Mouse (Mus musculus) testis, postnatal 14 days (tissue): ENCODE measurements around the gene Lhfp.
"Not testable (repeated sequence)": the region's sequence is repeated elsewhere in the genome, so short reads cannot be mapped to it uniquely, and the experiment has no call there.

ENCODE experiments used
- DNase-seq: peaks from one replicate; pipeline ENCODE4 v3.0.0; 2021; ENCODE audit warnings: low spot score

Lhfp gene

GRCm38 (mm10) chr3:53100210-53100609, 58.9 kb downstream of the Lhfp start:
- no peak for DNase-seq

GRCm38 (mm10) chr3:53100803-53101202, 59.5 kb downstream of the Lhfp start:
- no peak for DNase-seq

DNA sequence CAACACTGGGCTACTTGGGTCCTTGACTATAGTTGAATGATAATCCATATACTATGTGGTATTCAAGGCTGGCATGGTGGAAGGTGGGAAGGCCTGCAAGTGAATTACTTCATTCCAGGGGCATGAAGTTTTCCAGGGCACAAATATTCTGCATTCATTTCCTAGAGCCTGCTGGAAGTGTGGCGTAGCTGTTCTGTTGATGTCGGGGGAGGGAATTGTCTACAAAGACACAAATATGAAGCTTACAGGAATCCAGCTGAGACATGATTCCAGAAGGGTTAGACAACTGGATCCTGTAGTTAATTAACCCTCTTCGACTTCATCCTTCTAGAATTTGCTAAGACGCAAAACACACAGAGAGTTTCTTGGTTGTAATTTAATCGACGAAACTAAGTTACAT, 60.4 kb downstream of the Lhfp start:
- no peak for DNase-seq

DNA sequence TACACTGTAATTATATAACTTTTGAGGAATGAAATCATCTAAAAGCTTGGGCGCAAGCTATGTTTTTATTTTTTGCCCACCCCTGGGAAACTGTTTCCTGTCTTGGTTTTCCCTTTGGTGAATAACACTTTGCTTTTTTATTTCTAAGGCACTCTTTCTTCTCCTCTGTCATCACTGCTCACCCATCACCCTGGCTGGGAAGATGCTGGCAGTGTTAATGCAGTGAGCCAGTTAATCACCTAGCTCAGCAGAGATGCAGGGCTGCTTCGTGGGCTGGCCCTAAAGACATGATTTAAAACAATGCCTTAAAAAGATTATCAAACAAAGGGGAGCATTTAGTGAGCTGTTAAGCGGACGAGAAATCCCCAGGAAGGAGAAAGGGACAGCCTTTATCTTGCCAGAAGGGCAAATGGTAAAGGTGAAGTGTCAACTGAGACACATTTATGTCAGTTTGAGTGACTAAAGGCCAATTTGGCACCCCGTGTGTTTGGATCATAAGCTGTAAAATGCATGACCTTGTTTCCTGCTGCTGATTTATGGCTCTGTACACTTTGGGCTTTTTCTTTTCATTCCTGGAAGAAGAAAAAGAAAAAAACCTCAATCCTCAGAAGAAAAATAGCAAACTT, 60.9 kb downstream of the Lhfp start:
- DNase-seq, result no peak

DNA sequence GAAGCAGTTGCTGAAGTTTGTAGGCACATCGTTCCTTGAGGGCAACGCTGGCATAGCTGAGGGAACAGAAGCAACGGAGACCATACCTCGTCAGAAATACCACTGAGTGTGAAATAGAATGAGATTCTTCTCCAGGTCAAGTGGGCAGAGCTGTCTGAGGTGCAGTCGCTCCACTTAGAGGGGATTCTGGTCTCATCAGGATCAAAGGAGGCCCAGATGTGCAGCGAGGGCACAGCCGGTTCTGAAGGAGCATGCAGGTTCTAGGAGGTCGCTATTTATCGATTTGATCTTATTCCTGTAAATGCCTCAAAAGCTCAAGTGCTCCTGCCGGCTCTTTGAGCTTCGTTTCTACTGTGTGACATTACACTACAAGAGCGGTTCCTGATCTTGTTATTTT, 61.4 kb downstream of the Lhfp start:
- no peak for DNase-seq

DNA sequence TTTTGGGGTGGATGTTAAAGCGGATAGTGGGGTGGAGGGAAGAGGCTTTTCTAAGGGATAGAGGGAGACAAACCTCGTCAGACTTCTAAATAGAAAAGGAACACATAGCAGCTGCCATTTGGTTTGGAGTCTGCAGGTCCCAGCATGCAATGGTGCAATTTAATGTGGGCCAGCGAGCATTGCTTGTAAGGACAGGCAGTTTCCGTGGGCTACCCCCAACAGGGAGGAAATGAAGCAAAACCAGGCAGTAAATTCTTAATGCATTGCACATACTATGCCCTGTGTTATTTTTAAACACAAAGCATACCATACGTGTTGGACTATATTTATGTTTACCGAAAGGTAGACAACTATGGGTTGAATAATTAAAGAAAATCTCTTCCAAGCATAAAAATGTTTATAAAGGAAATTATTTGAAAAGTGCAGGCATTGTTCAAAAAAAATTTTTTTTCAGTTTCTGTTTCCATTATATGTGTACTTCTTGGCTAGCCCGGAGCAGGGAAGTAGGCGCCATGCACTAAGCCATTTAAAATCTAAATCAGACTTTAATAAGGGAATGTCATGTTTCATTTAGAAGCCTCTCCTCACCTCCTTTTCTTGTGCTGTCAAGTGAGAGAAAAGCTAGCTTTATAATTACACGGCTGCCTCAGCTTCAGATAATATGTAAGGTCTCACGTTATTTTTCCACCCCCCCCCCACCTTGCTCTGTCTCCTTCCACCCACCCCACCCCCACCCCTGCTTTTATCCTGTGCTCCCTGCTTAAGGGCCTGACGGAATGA, 67.5 kb downstream of the Lhfp start:
- DNase-seq, result no peak

DNA sequence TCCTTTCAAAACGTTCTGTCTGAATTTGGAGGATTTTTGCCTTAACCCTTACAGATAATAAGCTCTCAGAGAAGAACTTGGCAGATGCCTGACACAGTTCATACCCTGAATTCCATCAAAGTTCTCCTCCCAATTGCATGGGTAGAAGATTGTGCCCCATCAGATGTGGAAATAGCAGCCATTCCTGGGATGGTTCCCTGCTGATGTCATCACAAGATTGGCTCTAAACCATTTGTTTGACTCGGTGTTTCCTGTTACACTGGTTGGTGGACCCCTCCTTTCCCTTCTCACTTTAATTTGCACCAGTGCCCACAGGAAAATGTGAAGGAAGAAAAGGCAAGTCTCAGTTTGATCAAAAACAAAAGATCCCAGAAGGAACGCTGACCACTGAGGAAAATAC, 68.6 kb downstream of the Lhfp start:
- DNase-seq, result no peak

DNA sequence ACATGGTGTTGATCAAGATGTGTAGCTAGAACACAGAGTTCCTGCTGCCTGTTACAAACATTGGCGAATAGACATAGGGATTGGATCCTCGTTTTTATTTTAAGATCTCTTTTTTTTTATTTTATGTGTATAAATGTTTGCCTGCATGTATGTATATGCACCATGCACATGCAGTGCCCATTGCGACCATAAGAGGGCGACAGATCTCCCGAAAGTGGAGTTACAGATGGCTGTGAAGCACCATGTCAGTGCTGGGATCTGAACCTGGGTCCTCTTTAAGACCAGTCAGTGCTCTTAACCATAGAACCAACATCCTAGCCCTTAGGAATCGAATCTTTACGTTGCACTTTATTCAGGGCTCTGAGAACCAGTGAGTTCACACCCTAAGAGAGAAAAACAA, 70.7 kb downstream of the Lhfp start:
- DNase-seq, result no peak

DNA sequence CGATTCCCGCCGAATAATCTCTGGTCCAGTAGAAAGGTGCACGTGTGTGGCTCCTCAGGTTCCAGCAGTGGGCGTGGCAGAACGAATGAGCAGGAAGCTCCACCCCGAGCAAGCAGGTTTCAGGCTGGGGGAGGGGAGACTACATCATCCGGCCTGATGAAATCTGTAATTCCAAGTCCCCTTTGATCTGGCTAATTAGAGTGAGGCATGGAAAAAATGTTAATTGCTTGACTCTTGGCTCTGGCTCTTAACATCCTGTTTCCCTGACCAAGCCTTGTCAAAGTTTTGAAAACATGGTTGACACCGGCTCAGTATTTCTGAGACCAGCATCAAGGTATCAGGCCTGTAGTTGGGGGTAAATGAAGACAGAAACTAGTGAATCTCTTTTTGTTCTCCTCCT, 77.4 kb downstream of the Lhfp start:
- DNase-seq, result not testable (repeated sequence)

- DNase-seq, result no peak
Measured at GRCm38 (mm10) chr3:53119978-53120377, 78.7 kb downstream of the Lhfp start.

DNA sequence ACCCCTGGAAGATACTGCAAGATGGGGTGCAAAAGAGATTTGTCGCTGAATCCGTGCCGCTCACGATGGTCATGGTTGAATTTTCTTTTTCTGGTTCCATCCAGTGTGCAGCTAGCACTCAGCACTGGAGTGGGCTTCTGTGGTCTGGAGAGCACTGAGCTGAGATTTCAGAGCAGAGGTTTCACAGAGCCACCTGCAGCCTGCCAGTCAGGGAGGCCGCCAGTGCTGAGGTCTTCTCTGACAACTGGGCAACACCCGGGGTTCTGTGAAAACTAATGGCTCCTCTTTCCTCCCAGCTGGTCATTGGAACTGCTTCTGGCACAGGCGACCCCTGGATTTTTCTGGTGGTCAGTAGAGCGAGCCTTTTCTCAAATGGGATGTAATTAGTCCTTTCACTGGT, 84.2 kb downstream of the Lhfp start:
- DNase-seq, result no peak

DNA sequence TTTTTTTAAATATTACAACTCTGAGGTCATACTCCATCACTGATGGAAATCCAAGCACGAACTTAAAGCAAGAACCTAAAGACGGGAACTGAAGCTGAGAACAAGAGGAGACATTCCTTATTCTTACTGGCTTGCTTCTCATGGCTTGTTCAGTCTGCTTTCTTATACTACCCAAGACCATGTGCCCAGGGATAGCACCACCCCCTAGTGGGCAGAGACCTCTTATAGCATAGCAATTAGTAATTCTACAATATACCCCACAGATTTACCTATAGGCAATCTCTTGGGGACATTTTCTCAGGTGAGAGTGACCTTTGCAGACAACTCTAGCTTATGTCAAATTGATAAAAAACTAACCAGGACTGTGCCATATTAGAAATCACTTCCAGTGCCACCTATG, 97.5 kb downstream of the Lhfp start:
- DNase-seq, result no peak

- DNase-seq, result no peak
Measured at GRCm38 (mm10) chr3:53139205-53139604, 97.9 kb downstream of the Lhfp start.

DNA sequence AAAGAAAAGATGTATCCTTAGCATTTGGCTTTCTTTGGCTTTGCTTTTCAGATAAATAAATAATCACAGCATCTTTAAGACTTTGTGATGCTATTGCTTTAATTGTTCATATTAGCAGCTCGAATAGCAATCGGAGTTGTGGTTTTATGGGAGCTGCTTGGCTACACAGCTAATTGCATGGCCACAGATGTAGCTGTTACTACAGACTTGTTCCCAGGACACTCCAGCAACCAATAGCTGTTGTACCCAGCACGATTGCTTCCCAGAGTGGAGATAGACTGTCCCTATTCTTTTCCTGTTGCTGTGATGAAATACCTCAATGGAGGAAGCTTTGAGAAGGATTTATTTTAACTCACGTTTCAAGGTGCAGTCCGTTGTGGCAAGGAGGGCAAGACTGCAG, 98.3 kb downstream of the Lhfp start:
- DNase-seq, result no peak

DNA sequence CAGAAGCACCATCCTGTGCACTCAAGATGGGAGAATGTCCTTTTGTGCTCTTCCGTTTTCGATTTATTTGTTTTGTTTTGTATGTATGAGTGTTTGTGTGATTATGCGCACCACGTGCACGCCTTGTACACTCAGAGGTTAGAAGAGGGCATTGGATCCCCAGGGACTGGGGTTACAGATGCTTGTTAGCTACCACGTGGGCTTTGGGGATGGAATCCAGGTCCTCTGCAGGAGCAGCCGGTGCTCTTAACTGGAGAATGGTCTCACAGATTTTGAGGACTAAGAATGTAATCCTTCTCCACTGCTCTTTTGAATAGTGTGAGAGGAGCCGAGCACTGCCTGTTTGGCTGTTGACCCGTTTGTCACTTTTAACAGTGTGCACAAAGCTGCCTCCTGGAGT, 101.2 kb downstream of the Lhfp start:
- DNase-seq, result no peak

- no peak for DNase-seq
Measured at GRCm38 (mm10) chr3:53145526-53145925, 104.2 kb downstream of the Lhfp start.

DNA sequence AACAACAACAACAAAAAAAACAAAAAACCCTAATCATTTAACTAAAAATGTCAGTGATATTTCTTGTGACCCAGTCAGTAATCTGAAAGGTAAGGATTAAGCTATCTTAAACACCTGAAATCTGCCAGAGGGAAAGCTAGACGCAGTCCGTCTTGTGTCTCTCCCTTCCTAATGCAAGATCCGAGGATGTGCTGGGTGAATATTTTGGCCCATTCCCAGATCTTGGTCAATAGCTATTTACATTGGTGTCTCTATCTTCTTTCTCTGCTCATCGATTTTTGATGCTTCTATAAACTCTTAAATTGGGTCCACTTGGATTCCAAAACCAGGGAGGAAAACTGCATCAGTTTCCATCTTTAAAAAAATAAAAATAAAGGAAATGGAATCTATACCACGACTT, 104.6 kb downstream of the Lhfp start:
- DNase-seq, result no peak

- DNase-seq, result no peak
Measured at GRCm38 (mm10) chr3:53147001-53147400, 105.7 kb downstream of the Lhfp start.

GRCm38 (mm10) chr3:53148751-53149150, 107.4 kb downstream of the Lhfp start:
- no peak for DNase-seq

GRCm38 (mm10) chr3:53149625-53150320, 108.4 kb downstream of the Lhfp start:
- no peak for DNase-seq

GRCm38 (mm10) chr3:53151081-53151480, 109.8 kb downstream of the Lhfp start:
- no peak for DNase-seq

- no peak for DNase-seq
Measured at GRCm38 (mm10) chr3:53151607-53152006, 110.3 kb downstream of the Lhfp start.

- DNase-seq, result no peak
Measured at GRCm38 (mm10) chr3:53161963-53162362, 120.6 kb downstream of the Lhfp start.
